Mouse (Mus musculus) cerebellum, adult 2 months (tissue): Measurements from ENCODE around the gene Zswim1.

Experiments used
- CTCF ChIP-seq: fragments of 200-500 bp; IDR thresholded peaks from 2 replicates; pipeline ENCODE4 v1.5.1; 2011; ENCODE audit warnings: low read depth, mild to moderate bottlenecking, control low read depth, low read length, moderate library complexity, borderline replicate concordance; ENCODE audit not compliant: insufficient read depth
- POLR2A ChIP-seq: fragments of 200-500 bp; IDR thresholded peaks from 2 replicates; pipeline ENCODE4 v1.6.1; 2011; ENCODE audit warnings: low read length, control low read depth, borderline replicate concordance; ENCODE audit not compliant: insufficient read depth

DNA sequence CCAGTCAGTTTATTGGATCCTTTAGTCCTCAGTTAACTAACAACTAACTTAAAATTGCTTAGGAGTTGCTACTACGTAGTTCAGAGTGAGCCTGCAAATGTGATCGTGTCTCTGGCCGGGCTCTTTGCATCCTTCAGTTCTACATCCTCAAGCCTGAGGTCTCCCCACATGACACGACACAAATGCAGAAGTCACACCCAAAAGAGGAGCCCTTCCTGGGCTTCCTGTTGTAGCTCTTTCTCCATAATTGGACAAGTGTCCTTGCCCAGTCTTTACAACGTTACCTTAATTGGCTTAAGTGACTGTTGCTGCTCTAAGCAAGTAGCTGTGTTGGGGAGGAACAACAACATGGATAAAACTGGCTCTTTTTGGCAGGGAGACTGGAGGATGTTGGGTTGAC lies 7.1 kb upstream of the Zswim1 start:
- no peak for TF ChIP-seq CTCF
- no peak for TF ChIP-seq POLR2A
